Mouse (Mus musculus): ENCODE measurements around the gene Slc5a1. TPM values are rescaled to one million over a fixed set of nuclear protein-coding genes. Genes with fewer than 3 reads are reported as not detected.
A peak's percentile ranks its signal among the peaks of the same experiment; 100 is the strongest.

The Slc5a1 gene
- polyA plus RNA-seq, 1 experiment, result 0.01 TPM

DNA sequence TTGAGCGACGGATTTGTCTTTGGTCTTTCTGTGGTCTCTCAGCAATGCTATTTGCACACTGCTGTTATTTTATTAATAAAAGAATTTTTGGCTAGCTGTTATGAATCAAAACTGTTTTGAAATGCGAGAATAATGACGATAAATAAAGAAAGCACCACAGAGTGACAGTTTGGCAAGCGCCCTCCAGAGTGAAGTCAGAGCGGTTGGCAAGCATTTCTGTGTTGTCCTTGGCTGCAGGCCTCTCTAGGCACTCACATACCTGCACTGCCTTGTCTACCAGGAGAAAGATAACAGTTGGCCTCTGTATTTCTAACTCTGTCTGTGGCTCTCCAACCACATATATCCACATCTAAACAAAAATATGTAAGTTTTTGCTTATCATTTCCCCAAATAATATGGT, 43.7 kb downstream of the Slc5a1 start:
- Histone ChIP-seq H3K27me3 (ENCODE audit: control insufficient read depth, insufficient read depth, insufficient read length) (peaks cover 61% of the 10 kb centered on the region), H3K36me3 (ENCODE audit: control insufficient read depth, insufficient read depth) (no peaks in the 10 kb centered on the region), H3ac (ENCODE audit: control insufficient read depth, insufficient read length, low read depth) (no peak overlapping the region), H3K79me2 (ENCODE audit: control insufficient read depth, insufficient read depth) (no peaks in the 10 kb centered on the region), H3K4me3 (ENCODE audit: insufficient read depth, poor library complexity, severe bottlenecking) (no peak overlapping the region), H3K79me3 (ENCODE audit: low read depth) (no peaks in the 10 kb centered on the region)
- TF ChIP-seq CTCF (IDR thresholded peaks at IDR 0.05; ENCODE audit: control insufficient read depth, insufficient read depth, insufficient read length) (no peak), MAX (IDR thresholded peaks at IDR 0.05) (no peak), FOSL1 (IDR thresholded peaks at IDR 0.05; ENCODE audit: insufficient read depth, low read length, poor library complexity, severe bottlenecking) (no peak), CEBPB (IDR thresholded peaks at IDR 0.05; ENCODE audit: low read depth) (no peak)

DNA sequence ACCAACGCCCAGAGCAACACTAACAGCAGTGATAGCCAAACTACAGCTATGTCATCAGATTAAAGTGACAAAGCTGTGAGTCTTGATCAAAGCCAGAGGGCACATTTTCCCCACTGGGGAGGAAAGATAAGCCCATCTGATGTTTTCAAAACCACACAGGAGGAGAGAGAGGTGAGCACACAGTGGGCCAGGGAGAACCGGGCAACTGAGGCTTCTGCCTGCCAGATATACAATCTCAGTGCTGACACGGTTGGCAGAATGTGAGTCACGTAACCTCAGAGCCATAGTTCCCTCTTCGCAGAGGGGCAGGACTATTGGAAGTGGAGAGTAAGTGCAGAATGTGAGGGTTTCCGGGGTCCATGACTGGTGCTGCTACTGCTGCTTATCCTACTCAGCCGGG, 89.5 kb downstream of the Slc5a1 start:
- peaks cover 41% of the 10 kb centered on the region for H3K27me3 ChIP-seq (ENCODE audit: control insufficient read depth, insufficient read depth, insufficient read length)
- H3K4me3 ChIP-seq (ENCODE audit: insufficient read depth, poor library complexity, severe bottlenecking), result no peak overlapping the region
- TF ChIP-seq MYOG (IDR thresholded peaks at IDR 0.05; ENCODE audit: control insufficient read depth, extremely low read depth, insufficient read length), result no peak
- TF ChIP-seq FOSL1 (IDR thresholded peaks at IDR 0.05; ENCODE audit: insufficient read depth, low read length, poor library complexity, severe bottlenecking), result no peak
- no peak for TF ChIP-seq CEBPB (IDR thresholded peaks at IDR 0.05; ENCODE audit: low read depth)
- no peak for TF ChIP-seq MAX (IDR thresholded peaks at IDR 0.05)
- TF ChIP-seq USF1 (IDR thresholded peaks at IDR 0.05; ENCODE audit: low read depth), result no peak
- no peak for TF ChIP-seq CTCF (IDR thresholded peaks at IDR 0.05; ENCODE audit: control insufficient read depth, insufficient read depth, insufficient read length)
- TF ChIP-seq MYOD1 (IDR thresholded peaks at IDR 0.05; ENCODE audit: control insufficient read depth, insufficient read length, low read depth), result no peak
- H3K79me3 ChIP-seq (ENCODE audit: low read depth), result no peaks in the 10 kb centered on the region
- no peaks in the 10 kb centered on the region for H3K79me2 ChIP-seq (ENCODE audit: control insufficient read depth, insufficient read depth)
- H3K36me3 ChIP-seq (ENCODE audit: control insufficient read depth, insufficient read depth), result no peaks in the 10 kb centered on the region
- no peak overlapping the region for H3ac ChIP-seq (ENCODE audit: control insufficient read depth, insufficient read length, low read depth)

DNA sequence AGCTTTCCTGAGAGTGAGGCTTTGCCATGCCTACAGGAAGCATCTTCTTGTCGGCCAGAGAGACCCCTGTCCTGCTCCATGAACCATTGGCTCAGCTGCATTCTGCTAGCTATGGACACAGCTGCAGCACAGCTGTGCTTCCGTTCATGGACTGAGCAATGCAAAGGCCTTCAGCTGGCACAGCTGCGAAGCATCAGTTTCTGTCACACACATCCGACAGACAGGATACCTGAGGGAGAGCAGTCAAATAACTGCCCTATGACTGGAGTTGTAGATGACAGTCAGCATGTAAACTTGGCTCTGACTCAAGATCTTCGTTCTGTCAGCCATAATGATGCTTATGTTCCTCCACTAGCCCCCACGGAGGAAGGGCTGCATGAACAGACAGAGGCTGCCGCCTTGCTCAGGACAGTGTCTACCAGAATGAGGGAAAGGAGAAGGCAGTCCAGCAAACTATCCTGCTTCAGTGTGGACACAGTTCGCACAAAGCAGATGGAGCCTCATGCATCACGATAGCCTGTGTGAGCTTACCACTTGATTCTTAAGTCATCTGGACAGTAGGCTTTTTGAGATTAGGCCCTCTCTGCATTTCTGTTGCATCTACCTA, 91.3 kb downstream of the Slc5a1 start:
- no peak for TF ChIP-seq MAX (IDR thresholded peaks at IDR 0.05)
- no peak for TF ChIP-seq CTCF (IDR thresholded peaks at IDR 0.05; ENCODE audit: control insufficient read depth, insufficient read depth, insufficient read length)
- no peak for TF ChIP-seq MYOG (IDR thresholded peaks at IDR 0.05; ENCODE audit: control insufficient read depth, extremely low read depth, insufficient read length)
- TF ChIP-seq MYOD1 (IDR thresholded peaks at IDR 0.05; ENCODE audit: control insufficient read depth, insufficient read length, low read depth), result no peak
- TF ChIP-seq CEBPB (IDR thresholded peaks at IDR 0.05; ENCODE audit: low read depth), result no peak
- TF ChIP-seq USF1 (IDR thresholded peaks at IDR 0.05; ENCODE audit: low read depth), result no peak
- no peak for TF ChIP-seq FOSL1 (IDR thresholded peaks at IDR 0.05; ENCODE audit: insufficient read depth, low read length, poor library complexity, severe bottlenecking)
- Histone ChIP-seq H3K4me3 (ENCODE audit: insufficient read depth, poor library complexity, severe bottlenecking) (no peak overlapping the region), H3K79me3 (ENCODE audit: low read depth) (no peaks in the 10 kb centered on the region), H3ac (ENCODE audit: control insufficient read depth, insufficient read length, low read depth) (no peak overlapping the region), H3K36me3 (ENCODE audit: control insufficient read depth, insufficient read depth) (no peaks in the 10 kb centered on the region), H3K79me2 (ENCODE audit: control insufficient read depth, insufficient read depth) (no peaks in the 10 kb centered on the region), H3K27me3 (ENCODE audit: control insufficient read depth, insufficient read depth, insufficient read length) (peaks cover 43% of the 10 kb centered on the region)

DNA sequence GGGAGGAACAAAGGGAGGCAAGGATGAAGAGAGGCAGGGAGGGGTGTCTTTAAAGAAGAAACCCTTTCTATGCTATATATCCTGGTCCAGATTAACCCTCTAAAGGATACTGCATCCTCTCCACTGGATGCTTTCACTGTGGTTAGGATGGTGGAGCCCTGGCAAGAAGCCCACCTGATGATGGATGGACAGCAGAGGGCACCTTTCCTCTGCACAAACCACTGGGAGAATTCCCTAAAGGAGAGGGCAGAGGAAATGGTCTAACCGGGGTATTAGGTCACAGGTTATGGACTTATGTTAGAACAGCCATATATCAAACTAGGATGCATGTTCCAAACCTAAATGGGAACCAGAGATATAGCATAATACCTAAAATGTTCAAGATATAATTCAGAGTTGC, 96.1 kb downstream of the Slc5a1 start:
- no peaks in the 10 kb centered on the region for H3K36me3 ChIP-seq (ENCODE audit: control insufficient read depth, insufficient read depth)
- TF ChIP-seq CTCF (IDR thresholded peaks at IDR 0.05; ENCODE audit: control insufficient read depth, insufficient read depth, insufficient read length) (no peak), FOSL1 (IDR thresholded peaks at IDR 0.05; ENCODE audit: insufficient read depth, low read length, poor library complexity, severe bottlenecking) (no peak), CEBPB (IDR thresholded peaks at IDR 0.05; ENCODE audit: low read depth) (no peak), MYOG (IDR thresholded peaks at IDR 0.05; ENCODE audit: control insufficient read depth, extremely low read depth, insufficient read length) (no peak), USF1 (IDR thresholded peaks at IDR 0.05; ENCODE audit: low read depth) (no peak), MYOD1 (IDR thresholded peaks at IDR 0.05; ENCODE audit: control insufficient read depth, insufficient read length, low read depth) (no peak), MAX (IDR thresholded peaks at IDR 0.05) (no peak)
- H3K4me3 ChIP-seq (ENCODE audit: insufficient read depth, poor library complexity, severe bottlenecking), result no peak overlapping the region
- no peak overlapping the region for H3ac ChIP-seq (ENCODE audit: control insufficient read depth, insufficient read length, low read depth)
- no peaks in the 10 kb centered on the region for H3K79me2 ChIP-seq (ENCODE audit: control insufficient read depth, insufficient read depth)
- H3K27me3 ChIP-seq (ENCODE audit: control insufficient read depth, insufficient read depth, insufficient read length), result peaks cover 26% of the 10 kb centered on the region
- no peaks in the 10 kb centered on the region for H3K79me3 ChIP-seq (ENCODE audit: low read depth)

DNA sequence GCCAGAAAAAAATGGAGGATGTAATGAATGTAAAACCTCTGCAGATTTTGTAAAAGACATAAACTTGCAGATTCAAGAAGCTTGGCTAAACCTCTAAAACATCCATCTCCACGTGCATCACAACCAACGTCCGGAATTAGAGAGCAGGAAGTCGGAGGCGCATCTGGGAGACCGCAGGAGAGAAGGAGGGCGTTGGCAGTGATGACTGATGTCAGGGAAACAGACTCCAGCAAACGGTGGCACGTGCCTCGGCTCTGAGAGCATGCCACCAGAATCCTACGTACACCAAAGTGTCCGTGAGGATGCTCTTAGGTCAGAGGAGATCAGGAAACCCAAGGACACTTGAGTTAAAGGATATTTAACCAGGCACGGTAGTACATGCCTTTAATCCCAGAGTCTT, 97.7 kb downstream of the Slc5a1 start:
- Histone ChIP-seq H3ac (ENCODE audit: control insufficient read depth, insufficient read length, low read depth) (no peak overlapping the region), H3K79me2 (ENCODE audit: control insufficient read depth, insufficient read depth) (no peaks in the 10 kb centered on the region), H3K4me3 (ENCODE audit: insufficient read depth, poor library complexity, severe bottlenecking) (no peak overlapping the region), H3K27me3 (ENCODE audit: control insufficient read depth, insufficient read depth, insufficient read length) (peaks cover 23% of the 10 kb centered on the region), H3K36me3 (ENCODE audit: control insufficient read depth, insufficient read depth) (no peaks in the 10 kb centered on the region), H3K79me3 (ENCODE audit: low read depth) (no peaks in the 10 kb centered on the region)
- TF ChIP-seq CTCF (IDR thresholded peaks at IDR 0.05; ENCODE audit: control insufficient read depth, insufficient read depth, insufficient read length) (no peak), USF1 (IDR thresholded peaks at IDR 0.05; ENCODE audit: low read depth) (peak; percentile 25)

DNA sequence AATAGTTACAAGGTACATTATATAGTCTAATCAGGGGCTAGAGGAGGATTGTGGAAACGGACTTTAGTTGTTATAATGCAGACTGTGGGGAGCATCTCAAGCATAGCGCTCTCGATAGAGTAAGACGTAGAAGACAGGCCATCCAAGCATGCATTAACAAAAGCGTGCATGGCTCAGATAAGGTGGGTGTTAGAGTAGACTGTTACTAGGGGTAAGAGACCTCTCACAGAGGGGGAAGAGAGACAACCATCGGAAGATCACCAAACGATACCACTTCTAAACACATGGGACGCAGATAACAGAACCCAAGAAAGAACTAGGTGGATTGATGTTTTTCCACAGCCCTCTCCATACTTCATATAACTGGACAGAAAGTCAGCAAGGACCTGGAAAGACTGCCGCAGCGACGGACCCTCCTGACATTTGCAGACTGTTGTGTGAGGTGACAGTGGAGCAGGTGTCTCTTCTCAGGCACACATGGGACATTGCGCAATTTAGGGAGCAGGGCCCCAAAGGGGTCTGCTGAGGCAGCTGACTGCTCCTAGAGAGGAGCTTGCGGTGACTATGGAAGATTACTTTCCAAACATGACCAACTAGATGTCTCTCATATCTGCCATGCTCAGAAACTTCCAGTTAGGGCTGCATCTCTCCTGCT, 98.6 kb downstream of the Slc5a1 start:
- H3ac ChIP-seq (ENCODE audit: control insufficient read depth, insufficient read length, low read depth), result no peak overlapping the region
- peaks cover 14% of the 10 kb centered on the region for H3K27me3 ChIP-seq (ENCODE audit: control insufficient read depth, insufficient read depth, insufficient read length)
- H3K36me3 ChIP-seq (ENCODE audit: control insufficient read depth, insufficient read depth), result no peaks in the 10 kb centered on the region
- H3K4me3 ChIP-seq (ENCODE audit: insufficient read depth, poor library complexity, severe bottlenecking), result no peak overlapping the region
- TF ChIP-seq FOSL1 (IDR thresholded peaks at IDR 0.05; ENCODE audit: insufficient read depth, low read length, poor library complexity, severe bottlenecking) (no peak), CEBPB (IDR thresholded peaks at IDR 0.05; ENCODE audit: low read depth) (peak; percentile 39), MYOG (IDR thresholded peaks at IDR 0.05; ENCODE audit: control insufficient read depth, extremely low read depth, insufficient read length) (no peak), MAX (IDR thresholded peaks at IDR 0.05) (no peak), MYOD1 (IDR thresholded peaks at IDR 0.05; ENCODE audit: control insufficient read depth, insufficient read length, low read depth) (no peak)
- H3K79me3 ChIP-seq (ENCODE audit: low read depth), result no peaks in the 10 kb centered on the region
- no peaks in the 10 kb centered on the region for H3K79me2 ChIP-seq (ENCODE audit: control insufficient read depth, insufficient read depth)

All from C2C12 (cell line).